Mouse (Mus musculus) G1E (cell line): Measurements from ENCODE around the gene Kmt2b. TPM values are rescaled to one million over a fixed set of nuclear protein-coding genes. Genes with fewer than 3 reads are reported as not detected.

Source experiments
- ATAC-seq: 2 replicates; pipeline ENCODE4 v1.8.0; 2016; ENCODE audit warnings: mild to moderate bottlenecking; ENCODE audit not compliant: insufficient number of reproducible peaks, poor library complexity, low FRiP score, severe bottlenecking; ENCODE audit errors: extremely low read depth
- DNase-seq: peaks from one replicate; pipeline ENCODE4 v3.0.0; 2012; ENCODE audit warnings: low spot score
- H3K27me3 ChIP-seq: 2 replicates; pipeline ENCODE4 v1.6.1; 2012; ENCODE audit warnings: mild to moderate bottlenecking, low read length, inconsistent platforms; ENCODE audit not compliant: insufficient read depth
- H3K36me3 ChIP-seq: replicated peaks from 2 replicates; pipeline ENCODE3; 2012; ENCODE audit warnings: mild to moderate bottlenecking, inconsistent platforms
- H3K4me1 ChIP-seq: 2 replicates; pipeline ENCODE4 v1.6.1; 2012; ENCODE audit warnings: low read depth, low read length, inconsistent platforms, mixed read lengths; ENCODE audit not compliant: insufficient read depth
- H3K4me3 ChIP-seq: 2 replicates; pipeline ENCODE4 v1.5.1; 2012; ENCODE audit warnings: low read depth, mild to moderate bottlenecking, inconsistent platforms, low read length, moderate library complexity, mixed read lengths
- H3K9me3 ChIP-seq: replicated peaks from 2 replicates; pipeline ENCODE4 v1.6.1; 2012; ENCODE audit warnings: inconsistent platforms
- CTCF ChIP-seq: IDR thresholded peaks from 2 replicates; pipeline ENCODE4 v1.5.1; 2012; ENCODE audit warnings: low read depth, low read length, inconsistent platforms, mixed read lengths
- GATA1 ChIP-seq: IDR thresholded peaks from 2 replicates; pipeline ENCODE4 v1.6.1; 2012; ENCODE audit warnings: borderline replicate concordance, low read length, inconsistent platforms, mixed read lengths
- GATA2 ChIP-seq: IDR thresholded peaks from 2 replicates; pipeline ENCODE4 v1.6.1; 2012; ENCODE audit warnings: low read depth, low read length, inconsistent platforms, borderline replicate concordance
- POLR2AphosphoS5 ChIP-seq: IDR thresholded peaks from 2 replicates; pipeline ENCODE4 v1.6.1; 2012; ENCODE audit warnings: low read depth, low read length, inconsistent platforms; ENCODE audit not compliant: insufficient replicate concordance
- TAL1 ChIP-seq: conservative IDR thresholded peaks from 2 replicates; pipeline ENCODE4 v1.6.1; 2012; ENCODE audit warnings: low read depth, low read length, inconsistent platforms, mixed read lengths
- polyA plus RNA-seq: library from polyadenylated mRNA; stranded (reverse); fragments of >175 nt; gene quantifications from 2 replicates; pipeline ENCODE4 v1.2.3, GENCODE M21; 2012
- total RNA-seq, 2 experiments: library from RNA; stranded (forward) in 1 of 2; stranded (reverse) in 1 of 2; fragments of 200-1000 nt in 1 of 2; fragments of >200 nt in 1 of 2; fragmentation: Nextera tagmentation in 1 of 2; gene quantifications; 2 replicates each; pipeline ENCODE4 v1.2.3; 2014 to 2017

The Kmt2b gene
- total and polyA plus RNA-seq, 3 experiments: 9.2 to 142 (median 97.4) TPM

- Histone ChIP-seq H3K27me3 (peaks cover 50% of the 10 kb centered on the region), H3K4me1 (peaks cover 25% of the 10 kb centered on the region), H3K36me3 (peaks cover 6% of the 10 kb centered on the region), H3K9me3 (no peaks in the 10 kb centered on the region), H3K4me3 (no peak overlapping the region)
- TF ChIP-seq POLR2AphosphoS5 (no peak), GATA2 (no peak), CTCF (no peak), GATA1 (no peak), TAL1 (no peak)
- DNase-seq (no peak), ATAC-seq (no peak)
Observed at GRCm38 (mm10) chr7:30594510-30595024, 6.0 kb upstream of the Kmt2b start.

DNA sequence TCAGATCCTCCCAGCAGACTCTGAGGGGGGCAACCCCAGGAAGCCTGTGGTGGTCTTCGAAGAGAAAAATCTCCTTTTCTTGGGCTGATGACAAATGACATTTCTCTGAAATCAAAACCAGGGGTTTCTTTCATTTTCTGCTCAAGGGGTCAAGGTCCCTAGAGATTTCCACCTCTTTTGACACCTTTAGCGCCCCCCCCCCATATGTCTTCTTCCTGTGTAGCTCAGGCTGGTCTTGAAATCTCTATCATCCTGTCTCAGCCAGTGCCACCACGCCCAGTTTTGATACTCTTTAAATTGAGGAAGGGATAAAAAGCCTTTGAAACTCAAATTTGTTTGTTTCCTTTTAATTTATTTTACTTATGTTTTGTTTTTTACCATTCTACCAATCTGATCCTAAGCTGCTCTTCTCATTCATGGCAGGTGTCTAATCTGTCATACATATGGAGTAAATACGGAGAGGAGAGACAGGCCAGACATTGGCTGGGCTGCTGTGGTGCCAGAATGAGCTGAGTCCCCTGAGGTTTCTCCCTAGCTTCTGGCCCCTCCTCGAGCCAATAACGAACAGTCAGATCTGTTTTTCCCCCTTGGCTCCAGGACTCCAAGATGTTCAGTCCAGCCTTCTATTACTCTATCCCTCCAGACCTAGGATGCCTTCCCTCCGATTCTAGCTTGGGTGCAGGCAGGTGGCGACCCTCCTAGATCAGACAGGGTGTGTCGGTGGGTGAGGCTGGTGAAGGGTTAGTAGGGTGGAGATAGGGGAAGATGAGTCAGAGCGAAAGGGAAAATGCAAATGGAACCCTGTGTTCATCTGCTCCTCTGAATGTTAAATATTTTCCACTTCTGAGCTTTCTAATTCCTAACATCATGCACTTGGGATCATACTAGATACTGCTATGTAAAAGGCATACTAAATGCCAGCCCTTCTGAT is 5.3 kb upstream of the Kmt2b start:
- DNase-seq (no peak), ATAC-seq (no peak)
- peaks cover 29% of the 10 kb centered on the region for H3K4me1 ChIP-seq
- H3K36me3 ChIP-seq: peaks cover 6% of the 10 kb centered on the region
- H3K4me3 ChIP-seq: no peak overlapping the region
- H3K27me3 ChIP-seq: peaks cover 49% of the 10 kb centered on the region
- no peaks in the 10 kb centered on the region for H3K9me3 ChIP-seq
- no peak for TF ChIP-seq CTCF
- no peak for TF ChIP-seq GATA1
- no peak for TF ChIP-seq GATA2
- TF ChIP-seq TAL1: no peak
- TF ChIP-seq POLR2AphosphoS5: no peak

DNA sequence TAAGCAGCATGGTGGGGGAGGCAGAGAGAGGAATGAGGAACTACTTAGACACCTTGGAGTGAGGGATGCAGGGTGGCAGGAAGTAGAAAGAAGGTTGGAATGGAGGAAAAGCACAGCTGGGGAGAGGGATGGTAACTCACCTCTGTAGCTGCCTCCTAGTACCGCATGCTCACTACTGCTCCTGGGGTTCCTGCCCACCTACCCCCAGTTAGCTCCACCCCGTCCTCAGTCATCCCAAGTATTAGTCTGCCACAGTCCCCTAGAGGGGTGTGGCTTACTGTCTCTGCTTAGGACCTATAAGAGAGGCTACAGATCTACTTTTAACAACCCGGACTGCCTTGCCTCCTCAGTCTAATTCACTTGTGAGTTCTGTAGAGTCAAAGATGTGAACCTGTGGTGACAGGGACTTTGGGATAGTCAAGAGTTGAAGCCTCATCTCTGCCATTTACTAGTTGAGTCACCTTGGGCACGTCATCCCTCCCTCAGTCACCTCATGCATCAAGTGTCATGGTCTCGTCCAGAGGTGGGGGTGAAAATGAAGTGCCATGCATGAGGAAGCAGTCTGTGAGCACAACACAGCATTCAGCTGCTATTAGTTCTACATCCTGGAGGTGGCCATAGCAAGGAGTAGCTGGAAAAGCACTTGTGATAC is 4.4 kb upstream of the Kmt2b start:
- no peak for TF ChIP-seq GATA1
- no peak for TF ChIP-seq GATA2
- no peak for TF ChIP-seq TAL1
- TF ChIP-seq CTCF: no peak
- Histone ChIP-seq H3K36me3 (peaks cover 6% of the 10 kb centered on the region), H3K4me1 (peaks cover 29% of the 10 kb centered on the region), H3K27me3 (peaks cover 39% of the 10 kb centered on the region), H3K9me3 (no peaks in the 10 kb centered on the region), H3K4me3 (no peak overlapping the region)
- ATAC-seq: no peak
- DNase-seq: no peak

GRCm38 (mm10) chr7:30591605-30591951 is 3.1 kb upstream of the Kmt2b start:
- H3K36me3 ChIP-seq: peaks cover 14% of the 10 kb centered on the region
- no peaks in the 10 kb centered on the region for H3K9me3 ChIP-seq
- ATAC-seq (no peak), DNase-seq (no peak)
- H3K4me1 ChIP-seq: peaks cover 42% of the 10 kb centered on the region
- no peak overlapping the region for H3K4me3 ChIP-seq
- no peak for TF ChIP-seq GATA1
- no peak for TF ChIP-seq GATA2
- H3K27me3 ChIP-seq: peaks cover 28% of the 10 kb centered on the region

DNA sequence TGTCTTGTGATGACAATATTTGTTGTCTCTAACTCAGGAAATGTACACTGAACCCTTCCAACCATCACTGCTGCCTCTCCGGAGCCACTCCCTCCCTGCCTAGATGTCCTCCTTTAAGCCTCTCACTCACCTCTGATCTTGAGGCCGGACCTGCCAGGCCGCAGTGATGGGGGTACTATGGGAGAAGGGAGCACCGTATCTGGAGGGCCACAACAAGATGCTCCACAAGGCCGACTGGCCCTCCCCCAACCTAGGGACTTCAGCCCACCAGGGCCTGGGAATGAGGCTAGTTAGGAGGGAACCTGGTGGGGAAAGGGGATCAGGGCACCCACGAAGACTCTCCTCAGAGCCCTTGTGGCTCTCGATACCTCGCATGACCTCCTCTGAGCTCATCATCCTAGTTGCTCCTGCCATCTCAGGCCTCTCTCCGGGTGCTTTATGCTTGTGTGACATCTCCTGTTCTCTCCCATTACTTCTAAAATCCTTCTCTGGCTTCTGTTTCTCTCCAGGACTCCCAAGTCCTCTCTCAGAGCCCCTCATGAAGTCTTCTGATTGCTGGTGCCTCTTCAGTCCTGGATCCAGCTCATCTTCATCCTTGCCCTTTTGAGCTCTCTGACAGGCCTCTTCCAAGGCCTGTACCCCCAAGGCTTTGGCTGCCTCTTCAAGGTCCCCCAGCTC is 2.5 kb upstream of the Kmt2b start:
- peaks cover 47% of the 10 kb centered on the region for H3K4me1 ChIP-seq
- no peak overlapping the region for H3K4me3 ChIP-seq
- no peak for DNase-seq
- no peaks in the 10 kb centered on the region for H3K9me3 ChIP-seq
- H3K27me3 ChIP-seq: peaks cover 25% of the 10 kb centered on the region
- ATAC-seq: no peak
- peaks cover 19% of the 10 kb centered on the region for H3K36me3 ChIP-seq
- no peak for TF ChIP-seq GATA2
